Mouse (Mus musculus) liver, embryonic 13.5 days (tissue): Measurements from ENCODE around the gene Tet2. TPM values are rescaled to one million over a fixed set of nuclear protein-coding genes. Genes with fewer than 3 reads are reported as not detected.

Experiments used
- ATAC-seq: fragments of 200-750 bp; cut with Nextera tagmentation; 2 replicates; pipeline ENCODE4 v1.8.0; 2017; ENCODE audit warnings: low read depth, mild to moderate bottlenecking, moderate number of reproducible peaks, moderate library complexity
- DNase-seq: peaks from one replicate; pipeline ENCODE4 v3.0.0; 2022
- H3K27ac ChIP-seq: fragments of 300-500 bp; sonication (generic); 2 replicates; pipeline ENCODE4 v1.5.1; 2015; ENCODE audit warnings: moderate library complexity, mild to moderate bottlenecking, inconsistent platforms
- H3K27me3 ChIP-seq: fragments of 300-500 bp; sonication (generic); 2 replicates; pipeline ENCODE4 v1.6.1; 2015; ENCODE audit warnings: mild to moderate bottlenecking, inconsistent platforms
- H3K36me3 ChIP-seq: fragments of 300-500 bp; sonication (generic); 2 replicates; pipeline ENCODE4 v1.6.1; 2015; ENCODE audit warnings: mild to moderate bottlenecking, inconsistent platforms
- H3K4me1 ChIP-seq: fragments of 300-500 bp; sonication (generic); replicated peaks from 2 replicates; pipeline ENCODE4 v1.6.1; 2015; ENCODE audit warnings: inconsistent platforms
- H3K4me2 ChIP-seq: fragments of 300-500 bp; sonication (generic); 2 replicates; pipeline ENCODE4 v1.6.1; 2015; ENCODE audit warnings: inconsistent platforms, mild to moderate bottlenecking, moderate library complexity
- H3K4me3 ChIP-seq: fragments of 300-500 bp; sonication (generic); replicated peaks from 2 replicates; pipeline ENCODE4 v1.5.1; 2015; ENCODE audit warnings: mild to moderate bottlenecking, inconsistent platforms
- H3K9ac ChIP-seq: fragments of 300-500 bp; sonication (generic); 2 replicates; pipeline ENCODE4 v1.6.1; 2015; ENCODE audit warnings: mild to moderate bottlenecking, inconsistent platforms
- H3K9me3 ChIP-seq: fragments of 300-500 bp; sonication (generic); replicated peaks from 2 replicates; pipeline ENCODE4 v1.6.1; 2016; ENCODE audit warnings: inconsistent platforms
- WGBS: fragments of 180-500 bp; shearing (Covaris S2); methylation state at CpG from one replicate; pipeline ENCODE4 v1.1.7; 2015; ENCODE audit not compliant: insufficient replicate concordance; 5-methylcytosine and 5-hydroxymethylcytosine counted together
- polyA plus RNA-seq: library from polyadenylated mRNA; unstranded; fragments of >200 nt; fragmentation: Nextera tagmentation; extraction: Ambion mirVana; gene quantifications from 2 replicates; pipeline ENCODE4 v1.2.1, GENCODE M21; 2015

Tet2 gene
- polyA plus RNA-seq, 1 experiment from 2014 or later, result 2.5 TPM

- Histone ChIP-seq H3K4me1 (no peaks in the 10 kb centered on the region), H3K9me3 (no peaks in the 10 kb centered on the region), H3K27ac (no peak overlapping the region), H3K36me3 (peaks cover 12% of the 10 kb centered on the region; the same call in 1 of the 2 replicates), H3K4me2 (no peak overlapping the region), H3K9ac (no peak overlapping the region), H3K4me3 (no peak overlapping the region), H3K27me3 (no peaks in the 10 kb centered on the region)
- WGBS, result 70% methylated on average over 6 of the region's 6 CpGs
- DNase-seq, result no peak
- no peak for ATAC-seq
These were observed 28.8 kb downstream of the Tet2 start for GRCm38 (mm10) chr3:133516137-133516536.

- WGBS, result 71% methylated on average over 8 of the region's 8 CpGs
- no peak overlapping the region for H3K27ac ChIP-seq
- no peak for ATAC-seq
- H3K4me2 ChIP-seq, result no peak overlapping the region
- peaks cover 12% of the 10 kb centered on the region; the same call in 1 of the 2 replicates for H3K36me3 ChIP-seq
- no peaks in the 10 kb centered on the region for H3K9me3 ChIP-seq
- DNase-seq, result no peak
- H3K27me3 ChIP-seq, result no peaks in the 10 kb centered on the region
- H3K4me3 ChIP-seq, result no peak overlapping the region
- H3K9ac ChIP-seq, result no peak overlapping the region
- H3K4me1 ChIP-seq, result no peaks in the 10 kb centered on the region
These were observed 29.6 kb downstream of the Tet2 start for GRCm38 (mm10) chr3:133515204-133515969.

GRCm38 (mm10) chr3:133514290-133514689 lies 30.6 kb downstream of the Tet2 start:
- Histone ChIP-seq H3K36me3 (peaks cover 12% of the 10 kb centered on the region; the same call in 1 of the 2 replicates), H3K9ac (no peak overlapping the region), H3K4me3 (no peak overlapping the region), H3K27me3 (no peaks in the 10 kb centered on the region), H3K4me2 (no peak overlapping the region), H3K27ac (no peak overlapping the region), H3K9me3 (no peaks in the 10 kb centered on the region), H3K4me1 (no peaks in the 10 kb centered on the region)
- ATAC-seq (no peak), DNase-seq (no peak)
- WGBS, result 82% methylated on average over 12 of the region's 12 CpGs

GRCm38 (mm10) chr3:133513475-133513874 lies 31.5 kb downstream of the Tet2 start:
- 75% methylated on average over 7 of the region's 7 CpGs for WGBS
- no peak overlapping the region for H3K4me2 ChIP-seq
- peaks cover 12% of the 10 kb centered on the region; the same call in 1 of the 2 replicates for H3K36me3 ChIP-seq
- ATAC-seq, result no peak
- H3K9me3 ChIP-seq, result no peaks in the 10 kb centered on the region
- H3K4me3 ChIP-seq, result no peak overlapping the region
- DNase-seq, result no peak
- H3K27me3 ChIP-seq, result no peaks in the 10 kb centered on the region
- H3K9ac ChIP-seq, result no peak overlapping the region
- no peak overlapping the region for H3K27ac ChIP-seq
- no peaks in the 10 kb centered on the region for H3K4me1 ChIP-seq

- H3K9me3 ChIP-seq, result no peaks in the 10 kb centered on the region
- no peak overlapping the region for H3K9ac ChIP-seq
- H3K27me3 ChIP-seq, result no peaks in the 10 kb centered on the region
- H3K4me2 ChIP-seq, result no peak overlapping the region
- no peak for ATAC-seq
- no peak overlapping the region for H3K27ac ChIP-seq
- H3K36me3 ChIP-seq, result peaks cover 9% of the 10 kb centered on the region; the same call in 1 of the 2 replicates
- no peak overlapping the region for H3K4me3 ChIP-seq
- H3K4me1 ChIP-seq, result no peaks in the 10 kb centered on the region
- DNase-seq, result no peak
- WGBS, result 65% methylated on average over 4 of the region's 4 CpGs
These were observed 34.6 kb downstream of the Tet2 start for GRCm38 (mm10) chr3:133510368-133510767.

GRCm38 (mm10) chr3:133509796-133510195 lies 35.1 kb downstream of the Tet2 start:
- Histone ChIP-seq H3K36me3 (peaks cover 9% of the 10 kb centered on the region; the same call in 1 of the 2 replicates), H3K27ac (no peak overlapping the region)
- no peak for ATAC-seq

GRCm38 (mm10) chr3:133508881-133509280 lies 36.1 kb downstream of the Tet2 start:
- H3K36me3 ChIP-seq, result peaks cover 9% of the 10 kb centered on the region; the same call in 1 of the 2 replicates
- H3K4me3 ChIP-seq, result no peak overlapping the region
- H3K9ac ChIP-seq, result no peak overlapping the region
- DNase-seq, result no peak
- no peak for ATAC-seq
- H3K4me1 ChIP-seq, result no peaks in the 10 kb centered on the region
- no peaks in the 10 kb centered on the region for H3K9me3 ChIP-seq
- H3K27me3 ChIP-seq, result no peaks in the 10 kb centered on the region
- H3K4me2 ChIP-seq, result no peak overlapping the region
- 72% methylated on average over 3 of the region's 3 CpGs for WGBS
- H3K27ac ChIP-seq, result no peak overlapping the region

More at GRCm38 (mm10) chr3:133509796-133510195, 35.1 kb downstream of the Tet2 start:
- 75% methylated on average over 2 of the region's 2 CpGs for WGBS
- DNase-seq, result no peak
- no peaks in the 10 kb centered on the region for H3K4me1 ChIP-seq
- H3K9me3 ChIP-seq, result no peaks in the 10 kb centered on the region
- no peaks in the 10 kb centered on the region for H3K27me3 ChIP-seq
- H3K9ac ChIP-seq, result no peak overlapping the region
- no peak overlapping the region for H3K4me3 ChIP-seq
- H3K4me2 ChIP-seq, result no peak overlapping the region

- H3K4me2 ChIP-seq, result no peak overlapping the region
- H3K27ac ChIP-seq, result no peak overlapping the region
- no peak overlapping the region for H3K4me3 ChIP-seq
- no peak overlapping the region for H3K9ac ChIP-seq
- peaks cover 1% of the 10 kb centered on the region; the same call in 1 of the 2 replicates for H3K36me3 ChIP-seq
- H3K4me1 ChIP-seq, result no peaks in the 10 kb centered on the region
- no peaks in the 10 kb centered on the region for H3K9me3 ChIP-seq
- H3K27me3 ChIP-seq, result no peaks in the 10 kb centered on the region
- no peak for DNase-seq
- 70% methylated on average over 9 of the region's 9 CpGs for WGBS
- no peak for ATAC-seq
These were observed 38.5 kb downstream of the Tet2 start for GRCm38 (mm10) chr3:133506289-133506954.

- Histone ChIP-seq H3K36me3 (no peaks in the 10 kb centered on the region), H3K9ac (no peak overlapping the region), H3K4me2 (no peak overlapping the region), H3K27me3 (no peaks in the 10 kb centered on the region), H3K27ac (no peak overlapping the region), H3K9me3 (no peaks in the 10 kb centered on the region), H3K4me3 (no peak overlapping the region), H3K4me1 (no peaks in the 10 kb centered on the region)
- WGBS, result 84% methylated on average over 7 of the region's 7 CpGs
- DNase-seq (no peak), ATAC-seq (no peak)
These were observed 48.0 kb downstream of the Tet2 start for GRCm38 (mm10) chr3:133496953-133497352.

- 76% methylated on average over 2 of the region's 2 CpGs for WGBS
- no peaks in the 10 kb centered on the region for H3K9me3 ChIP-seq
- H3K4me2 ChIP-seq, result no peak overlapping the region
- no peak overlapping the region for H3K27ac ChIP-seq
- H3K4me3 ChIP-seq, result no peak overlapping the region
- ATAC-seq (no peak), DNase-seq (no peak)
- no peaks in the 10 kb centered on the region for H3K27me3 ChIP-seq
- H3K4me1 ChIP-seq, result no peaks in the 10 kb centered on the region
- no peak overlapping the region for H3K9ac ChIP-seq
- peaks cover 21% of the 10 kb centered on the region for H3K36me3 ChIP-seq
These were observed 53.6 kb downstream of the Tet2 start for GRCm38 (mm10) chr3:133491370-133491769.

- Histone ChIP-seq H3K27ac (no peak overlapping the region), H3K9ac (no peak overlapping the region), H3K4me2 (no peak overlapping the region), H3K9me3 (no peaks in the 10 kb centered on the region), H3K4me1 (no peaks in the 10 kb centered on the region), H3K36me3 (peaks cover 31% of the 10 kb centered on the region), H3K4me3 (no peak overlapping the region), H3K27me3 (no peaks in the 10 kb centered on the region)
- WGBS, result 82% methylated on average over 13 of the region's 13 CpGs
- ATAC-seq, result no peak
- DNase-seq, result no peak
These were observed 56.8 kb downstream of the Tet2 start for GRCm38 (mm10) chr3:133488022-133488725.
